Mouse (Mus musculus): ENCODE data around the gene Rbm47. TPM values are rescaled to one million over a fixed set of nuclear protein-coding genes. Genes with fewer than 3 reads are reported as not detected.

The Rbm47 gene
- polyA plus RNA-seq, 1 experiment from 2014 or later, result 105 TPM

GRCm38 (mm10) chr5:66153486-66153885 is 19.4 kb downstream of the Rbm47 start:
- no peak overlapping the region for H3K27ac ChIP-seq
- TF ChIP-seq CTCF (IDR thresholded peaks at IDR 0.05; ENCODE audit: low read depth), result no peak

GRCm38 (mm10) chr5:66151301-66152188 is 21.4 kb downstream of the Rbm47 start:
- DNase-seq (ENCODE audit: low spot score) (peak; percentile 68), ATAC-seq (replicated peaks; ENCODE audit: low FRiP score, low read depth) (peak; percentile 76)
- H3K36me3 ChIP-seq (ENCODE audit: insufficient read depth, low read length), result no peaks in the 10 kb centered on the region
- no peaks in the 10 kb centered on the region for H3K9me3 ChIP-seq (replicated peaks; ENCODE audit: low read length)
- TF ChIP-seq CTCF (IDR thresholded peaks at IDR 0.05; ENCODE audit: low read depth), result no peak
- WGBS, result 14% methylated on average over 35 of the region's 37 CpGs
- H3K9ac ChIP-seq (ENCODE audit: low read depth, low read length), result peak overlapping the region; percentile 67
- H3K4me3 ChIP-seq (replicated peaks; ENCODE audit: low read depth, low read length), result peak overlapping the region; percentile 43
- H3K4me2 ChIP-seq (ENCODE audit: low read length), result peak overlapping the region; percentile 76
- no peaks in the 10 kb centered on the region for H3K27me3 ChIP-seq (ENCODE audit: insufficient read depth, low read length)
- H3K27ac ChIP-seq, result peak overlapping the region; percentile 92
- H3K4me1 ChIP-seq (replicated peaks; ENCODE audit: insufficient read depth, low read length), result no peaks in the 10 kb centered on the region; the same call in 1 of the 2 replicates

More at GRCm38 (mm10) chr5:66153486-66153885, 19.4 kb downstream of the Rbm47 start:
- no peaks in the 10 kb centered on the region for H3K36me3 ChIP-seq (ENCODE audit: insufficient read depth, low read length)
- no peak overlapping the region for H3K4me2 ChIP-seq (ENCODE audit: low read length)
- no peaks in the 10 kb centered on the region for H3K9me3 ChIP-seq (replicated peaks; ENCODE audit: low read length)
- ATAC-seq (replicated peaks; ENCODE audit: low FRiP score, low read depth) (no peak), DNase-seq (ENCODE audit: low spot score) (no peak)
- H3K4me1 ChIP-seq (replicated peaks; ENCODE audit: insufficient read depth, low read length), result no peaks in the 10 kb centered on the region; the same call in 1 of the 2 replicates
- H3K27me3 ChIP-seq (ENCODE audit: insufficient read depth, low read length), result no peaks in the 10 kb centered on the region
- WGBS, result 41% methylated on average over 5 of the region's 5 CpGs
- H3K9ac ChIP-seq (ENCODE audit: low read depth, low read length), result no peak overlapping the region
- H3K4me3 ChIP-seq (replicated peaks; ENCODE audit: low read depth, low read length), result no peak overlapping the region

GRCm38 (mm10) chr5:66150706-66151300 is 22.1 kb downstream of the Rbm47 start:
- TF ChIP-seq CTCF (IDR thresholded peaks at IDR 0.05; ENCODE audit: low read depth), result no peak
- under 1% methylated on average over 43 of the region's 43 CpGs for whole genome bisulfite sequencing
- no peaks in the 10 kb centered on the region; the same call in 1 of the 2 replicates for H3K4me1 ChIP-seq (replicated peaks; ENCODE audit: insufficient read depth, low read length)
- H3K4me3 ChIP-seq (replicated peaks; ENCODE audit: low read depth, low read length), result peak overlapping the region; percentile 43
- peak overlapping the region; percentile 76 for H3K4me2 ChIP-seq (ENCODE audit: low read length)
- no peaks in the 10 kb centered on the region for H3K27me3 ChIP-seq (ENCODE audit: insufficient read depth, low read length)
- H3K36me3 ChIP-seq (ENCODE audit: insufficient read depth, low read length), result no peaks in the 10 kb centered on the region
- H3K27ac ChIP-seq, result peak overlapping the region; percentile 92
- H3K9ac ChIP-seq (ENCODE audit: low read depth, low read length), result peak overlapping the region; percentile 67
- DNase-seq (ENCODE audit: low spot score) (peak; percentile 84), ATAC-seq (replicated peaks; ENCODE audit: low FRiP score, low read depth) (peak; percentile 74)
- no peaks in the 10 kb centered on the region for H3K9me3 ChIP-seq (replicated peaks; ENCODE audit: low read length)

GRCm38 (mm10) chr5:66150106-66150705 is 22.7 kb downstream of the Rbm47 start:
- WGBS, result 2% methylated on average over 18 of the region's 18 CpGs
- Histone ChIP-seq H3K27me3 (ENCODE audit: insufficient read depth, low read length) (no peaks in the 10 kb centered on the region), H3K4me3 (replicated peaks; ENCODE audit: low read depth, low read length) (peak overlapping the region; percentile 43), H3K4me1 (replicated peaks; ENCODE audit: insufficient read depth, low read length) (no peaks in the 10 kb centered on the region; the same call in 1 of the 2 replicates), H3K4me2 (ENCODE audit: low read length) (peak overlapping the region; percentile 76), H3K9ac (ENCODE audit: low read depth, low read length) (peak overlapping the region; percentile 67), H3K36me3 (ENCODE audit: insufficient read depth, low read length) (no peaks in the 10 kb centered on the region), H3K9me3 (replicated peaks; ENCODE audit: low read length) (no peaks in the 10 kb centered on the region), H3K27ac (peak overlapping the region; percentile 92)
- no peak for ATAC-seq (replicated peaks; ENCODE audit: low FRiP score, low read depth)
- TF ChIP-seq CTCF (IDR thresholded peaks at IDR 0.05; ENCODE audit: low read depth), result no peak
- DNase-seq (ENCODE audit: low spot score), result peak; percentile 24

- no peaks in the 10 kb centered on the region for H3K9me3 ChIP-seq (replicated peaks; ENCODE audit: low read length)
- DNase-seq (ENCODE audit: low spot score) (no peak), ATAC-seq (replicated peaks; ENCODE audit: low FRiP score, low read depth) (no peak)
- H3K4me2 ChIP-seq (ENCODE audit: low read length), result peak overlapping the region; percentile 76
- WGBS, result 41% methylated on average over 3 of the region's 3 CpGs
- peak overlapping the region; percentile 67; the same call in 1 of the 2 replicates for H3K9ac ChIP-seq (ENCODE audit: low read depth, low read length)
- no peaks in the 10 kb centered on the region for H3K27me3 ChIP-seq (ENCODE audit: insufficient read depth, low read length)
- no peak for TF ChIP-seq CTCF (IDR thresholded peaks at IDR 0.05; ENCODE audit: low read depth)
- H3K4me3 ChIP-seq (replicated peaks; ENCODE audit: low read depth, low read length), result peak overlapping the region; percentile 43
- no peaks in the 10 kb centered on the region for H3K36me3 ChIP-seq (ENCODE audit: insufficient read depth, low read length)
- no peaks in the 10 kb centered on the region; the same call in 1 of the 2 replicates for H3K4me1 ChIP-seq (replicated peaks; ENCODE audit: insufficient read depth, low read length)
- no peak overlapping the region for H3K27ac ChIP-seq
Observed at GRCm38 (mm10) chr5:66149571-66149970, 23.3 kb downstream of the Rbm47 start.

- DNase-seq (ENCODE audit: low spot score) (no peak), ATAC-seq (replicated peaks; ENCODE audit: low FRiP score, low read depth) (no peak)
- 73% methylated on average over 2 of the region's 2 CpGs for WGBS
- no peak for TF ChIP-seq CTCF (IDR thresholded peaks at IDR 0.05; ENCODE audit: low read depth)
- Histone ChIP-seq H3K9ac (ENCODE audit: low read depth, low read length) (no peak overlapping the region), H3K27ac (no peak overlapping the region), H3K4me2 (ENCODE audit: low read length) (peak overlapping the region; percentile 76), H3K4me3 (replicated peaks; ENCODE audit: low read depth, low read length) (peak overlapping the region; percentile 43; the same call in 1 of the 2 replicates), H3K4me1 (replicated peaks; ENCODE audit: insufficient read depth, low read length) (no peaks in the 10 kb centered on the region; the same call in 1 of the 2 replicates), H3K9me3 (replicated peaks; ENCODE audit: low read length) (no peaks in the 10 kb centered on the region), H3K36me3 (ENCODE audit: insufficient read depth, low read length) (no peaks in the 10 kb centered on the region), H3K27me3 (ENCODE audit: insufficient read depth, low read length) (no peaks in the 10 kb centered on the region)
Observed at GRCm38 (mm10) chr5:66149111-66149510, 23.8 kb downstream of the Rbm47 start.
